8 mouse cellular contexts compared by ENCODE assay signal in the genomic region with DNA sequence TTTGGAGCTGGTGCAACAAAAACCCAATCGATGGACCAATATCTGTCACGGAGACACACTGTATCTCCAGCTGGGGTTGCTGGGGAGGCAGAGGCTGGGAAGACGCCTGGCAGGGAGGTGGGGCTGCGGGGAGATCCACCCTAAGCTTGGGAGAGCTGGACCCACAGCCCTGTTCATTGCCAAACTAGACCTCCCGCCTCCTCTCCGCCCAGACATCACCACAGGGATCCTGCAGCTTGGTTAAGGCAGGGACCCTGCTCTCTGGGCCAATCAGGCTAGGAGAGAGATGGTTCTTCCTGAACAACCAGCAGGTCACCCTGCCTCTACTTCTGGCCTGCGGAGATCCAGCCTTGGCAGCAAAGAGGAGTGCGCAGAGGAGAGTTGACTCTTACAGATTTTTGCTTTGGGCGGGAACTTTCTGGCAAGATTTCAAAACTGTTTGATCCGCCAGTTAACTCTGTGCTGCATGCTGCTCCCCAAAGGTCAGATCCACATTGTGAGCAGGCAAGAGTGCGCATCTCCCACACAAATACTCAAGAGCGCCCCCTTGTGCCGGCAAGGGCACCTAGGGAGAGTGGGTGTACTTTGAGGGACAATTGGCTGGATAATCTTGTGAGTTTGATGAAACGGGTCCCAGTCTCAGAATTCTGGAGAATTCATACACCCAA.
DNase-seq lines count a peak whose midpoint lies in the region; ATAC-seq and TF ChIP-seq lines count a peak whose summit lies in the region.

No protein-coding gene starts in this region.

- no peak overlapping the region for H3K27ac ChIP-seq in hindbrain, postnatal 0 days
- H3K27ac ChIP-seq in hindbrain, embryonic 14.5 days, result no peak overlapping the region

- H3K4me3 ChIP-seq in hindbrain, postnatal 0 days (ENCODE audit: low read length), result no peak overlapping the region
- no peak overlapping the region for H3K4me3 ChIP-seq in hindbrain, embryonic 14.5 days (replicated peaks; ENCODE audit: low read length)
- peak overlapping the region; percentile 44; the same call in 1 of the 2 replicates for H3K4me3 ChIP-seq in G1E (ENCODE audit: low read depth, low read length)

- no peak overlapping the region for H3K4me2 ChIP-seq in hindbrain, postnatal 0 days (ENCODE audit: low read depth, low read length)
- no peak overlapping the region for H3K4me2 ChIP-seq in hindbrain, embryonic 14.5 days (replicated peaks)

- TF ChIP-seq CTCF in hindbrain, postnatal 0 days (IDR thresholded peaks at IDR 0.05; ENCODE audit: low read depth), result peak; percentile 49
- TF ChIP-seq CTCF in G1E (IDR thresholded peaks at IDR 0.05; ENCODE audit: low read depth, low read length), result peak; percentile 65

- no peaks in the 10 kb centered on the region for H3K27me3 ChIP-seq in hindbrain, postnatal 0 days (ENCODE audit: insufficient read depth, low read length)
- no peaks in the 10 kb centered on the region for H3K27me3 ChIP-seq in hindbrain, embryonic 14.5 days (ENCODE audit: control insufficient read depth, insufficient read depth, low read length)
- peaks cover 48% of the 10 kb centered on the region for H3K27me3 ChIP-seq in G1E (ENCODE audit: insufficient read depth, low read length)

- no peaks in the 10 kb centered on the region for H3K36me3 ChIP-seq in hindbrain, postnatal 0 days (ENCODE audit: insufficient read depth, low read length)
- H3K36me3 ChIP-seq in hindbrain, embryonic 14.5 days (replicated peaks; ENCODE audit: control insufficient read depth, insufficient read depth), result no peaks in the 10 kb centered on the region
- no peaks in the 10 kb centered on the region for H3K36me3 ChIP-seq in G1E (replicated peaks)

- WGBS in hindbrain, postnatal 0 days, result 35% methylated on average over 14 of the region's 14 CpGs
- 41% methylated on average over 14 of the region's 14 CpGs for WGBS in hindbrain, embryonic 14.5 days

- no peak overlapping the region for H3K9ac ChIP-seq in hindbrain, postnatal 0 days (replicated peaks; ENCODE audit: low read length)
- no peak overlapping the region for H3K9ac ChIP-seq in hindbrain, embryonic 14.5 days

- no peaks in the 10 kb centered on the region for H3K9me3 ChIP-seq in hindbrain, postnatal 0 days (ENCODE audit: low read length)
- H3K9me3 ChIP-seq in hindbrain, embryonic 14.5 days (ENCODE audit: control insufficient read depth, low read length), result no peaks in the 10 kb centered on the region
- no peaks in the 10 kb centered on the region for H3K9me3 ChIP-seq in G1E (replicated peaks)

- ATAC-seq in hindbrain, postnatal 0 days, result no peak
- ATAC-seq in hindbrain, embryonic 14.5 days (ENCODE audit: low FRiP score), result no peak
- no peak; the same call in 1 of the 2 replicates for ATAC-seq in G1E (ENCODE audit: extremely low read depth, insufficient number of reproducible peaks, low FRiP score, poor library complexity, severe bottlenecking)

- peak; percentile 14 for DNase-seq in hindbrain, postnatal 0 days (ENCODE audit: low spot score)
- no peak for DNase-seq in hindbrain, embryonic 14.5 days (ENCODE audit: low spot score)
- peak; percentile 20 for DNase-seq in G1E (ENCODE audit: low spot score)
- peak; percentile 43 to 65 for DNase-seq in cerebellum, postnatal 14 days
- DNase-seq in heart, postnatal 10 days, result peak; percentile 25 to 48
- peak; percentile 76 for DNase-seq in lung, postnatal 14 days
- DNase-seq in urinary bladder, adult 2 months (ENCODE audit: low spot score), result peak; percentile 53
- DNase-seq in left cerebral cortex, adult 9 months (ENCODE audit: low spot score in 2 of 2), result no peak

- intact Hi-C loops in heart, postnatal 10 days (cut with DNase I), result loop anchor here (5.0 kb wide), 2 partner anchors 178 to 262 kb away; no protein-coding TSS in a partner anchor

- H3K4me1 ChIP-seq in hindbrain, postnatal 0 days (ENCODE audit: insufficient read depth, low read length), result 0 out of 2 replicates have a peak, but pooled peaks cover 3% of the 10 kb centered on the region
- H3K4me1 ChIP-seq in hindbrain, embryonic 14.5 days (replicated peaks; ENCODE audit: control insufficient read depth, insufficient read depth, low read length), result no peaks in the 10 kb centered on the region
- H3K4me1 ChIP-seq in G1E (ENCODE audit: insufficient read depth, low read depth, low read length), result peaks cover 13% of the 10 kb centered on the region

Comparison
In these comparisons a context has a peak if more than half of its experiments do, and no peak if none do; other contexts are left out.
1. DNase-seq: peak in hindbrain, postnatal 0 days (single experiment), G1E (single experiment), cerebellum, postnatal 14 days (2 of 2), heart, postnatal 10 days (2 of 2), lung, postnatal 14 days (single experiment) and urinary bladder, adult 2 months (single experiment); none in hindbrain, embryonic 14.5 days (single experiment) and left cerebral cortex, adult 9 months (0 of 2).